Mouse (Mus musculus): ENCODE data around the gene Gm45716.
A peak's percentile ranks its signal among the peaks of the same experiment; 100 is the strongest.
"Not testable (repeated sequence)": the region's sequence is repeated elsewhere in the genome, so short reads cannot be mapped to it uniquely, and the experiment has no call there.

Gene Gm45716

DNA sequence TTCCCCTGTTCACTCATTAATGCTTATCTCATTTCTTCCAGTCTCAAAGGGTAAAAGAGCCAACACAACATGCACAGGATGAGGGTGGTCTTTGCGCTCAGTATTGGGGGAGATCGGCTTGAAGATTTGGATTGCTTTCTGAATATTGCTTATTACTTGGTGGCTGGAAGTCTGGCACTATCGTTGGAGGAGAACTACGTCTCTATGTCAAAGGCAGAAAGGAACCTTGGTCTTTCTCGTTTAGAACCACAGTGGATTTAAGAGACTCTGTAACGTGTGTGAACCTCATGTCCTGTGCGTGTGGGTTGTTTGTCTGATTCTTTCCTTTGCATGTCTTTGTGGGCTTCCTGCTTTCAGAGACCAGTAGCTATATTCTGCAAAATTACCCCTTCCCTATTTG is 63.2 kb downstream of the Gm45716 start:
- DNase-seq (ENCODE audit: low spot score) = no peak

GRCm38 (mm10) chr11:90251923-90252322 is 64.4 kb downstream of the Gm45716 start:
- no peak for DNase-seq (ENCODE audit: low spot score)

GRCm38 (mm10) chr11:90252366-90252765 is 64.9 kb downstream of the Gm45716 start:
- no peak for DNase-seq (ENCODE audit: low spot score)

DNA sequence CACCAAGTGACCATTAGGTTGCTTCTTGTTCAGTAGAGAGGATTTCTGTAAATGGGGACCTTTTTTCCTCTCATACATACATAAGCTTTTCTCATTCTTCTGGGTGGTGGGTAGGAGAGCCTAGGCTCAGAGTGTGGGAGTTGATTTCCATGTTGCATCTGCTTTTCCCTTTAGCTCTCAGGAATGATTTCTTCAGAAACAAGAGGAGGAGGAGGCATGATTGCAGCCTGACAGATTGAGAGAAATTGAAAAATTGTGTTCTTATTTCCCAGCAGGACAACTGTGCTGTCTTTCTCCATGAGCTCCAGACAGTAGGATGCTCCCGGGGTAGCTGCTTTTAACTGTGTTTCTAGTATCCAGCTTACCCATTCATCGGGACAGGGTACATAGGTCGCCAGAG is 67.1 kb downstream of the Gm45716 start:
- DNase-seq (ENCODE audit: low spot score) = no peak

DNA sequence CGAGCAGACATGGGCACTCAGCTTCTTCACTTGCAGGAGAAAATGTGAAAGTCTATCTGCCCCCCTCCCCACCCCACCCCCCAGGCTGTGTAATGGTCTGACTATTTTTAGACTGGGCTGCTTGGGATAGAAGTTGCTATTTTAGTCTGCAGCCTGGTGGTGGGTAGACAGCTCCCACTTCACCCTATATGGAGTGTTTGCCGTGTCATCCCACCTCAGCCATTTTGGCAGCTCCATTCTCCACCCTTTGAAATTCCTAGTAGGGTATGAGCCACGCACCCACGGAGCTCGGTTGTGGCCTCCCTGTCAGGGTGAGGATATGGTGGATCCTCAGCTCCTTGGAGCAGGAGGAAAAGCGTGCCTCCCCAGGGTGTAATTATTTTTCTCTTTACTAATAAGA is 68.2 kb downstream of the Gm45716 start:
- no peak for DNase-seq (ENCODE audit: low spot score)

- DNase-seq (ENCODE audit: low spot score) = no peak
These were observed 69.5 kb downstream of the Gm45716 start for GRCm38 (mm10) chr11:90256833-90257525.

DNA sequence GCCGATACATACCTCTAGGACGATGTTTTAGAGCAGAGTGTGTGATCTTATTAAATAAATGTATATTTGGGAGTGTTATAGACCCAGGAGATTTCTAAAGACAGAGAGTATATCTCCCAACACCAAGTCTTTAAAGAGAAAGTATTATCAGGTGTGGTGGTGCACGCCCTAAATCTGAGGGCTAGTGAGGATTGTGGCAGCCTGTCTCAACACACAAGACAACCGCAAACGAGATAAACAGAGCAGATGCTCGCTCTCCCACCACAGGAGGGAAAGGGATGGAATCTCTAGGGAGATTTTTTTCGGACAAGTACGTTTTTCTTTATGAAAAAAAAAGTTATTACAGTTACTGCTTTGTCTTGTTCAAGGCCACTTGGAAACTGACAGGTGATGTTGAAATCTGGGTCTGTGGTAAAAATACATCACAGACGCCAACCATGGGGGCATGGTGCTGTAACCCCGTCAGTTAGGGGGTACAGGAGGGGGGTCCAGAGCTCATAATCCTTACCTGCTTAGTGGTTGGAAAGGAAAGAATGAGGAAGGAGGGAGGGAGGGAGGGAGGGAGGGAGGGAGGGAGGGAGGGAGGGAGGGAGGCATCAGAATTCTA is 70.9 kb downstream of the Gm45716 start:
- DNase-seq (ENCODE audit: low spot score) = no peak

- DNase-seq (ENCODE audit: low spot score) = peak; percentile 50
These were observed 71.6 kb downstream of the Gm45716 start for GRCm38 (mm10) chr11:90259071-90259470.

DNA sequence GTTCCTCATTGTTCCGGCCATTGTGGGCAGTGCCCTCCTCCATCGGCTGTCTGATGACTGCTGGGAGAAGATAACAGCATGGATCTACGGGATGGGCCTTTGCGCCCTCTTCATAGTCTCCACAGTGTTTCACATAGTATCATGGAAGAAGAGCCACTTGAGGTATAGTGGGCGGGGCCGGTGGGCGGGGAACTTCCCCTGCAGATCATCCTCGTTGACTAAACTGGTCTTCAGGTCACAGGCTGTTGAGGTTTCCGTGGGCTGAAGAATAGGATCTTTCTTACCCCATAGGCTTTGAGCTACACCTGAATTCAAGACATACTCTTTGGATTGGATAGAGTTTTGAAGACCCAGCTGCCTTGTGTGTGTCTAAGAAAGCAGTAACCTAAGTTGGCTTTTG is 72.3 kb downstream of the Gm45716 start:
- no peak for DNase-seq (ENCODE audit: low spot score)

- no peak for DNase-seq (ENCODE audit: low spot score)
These were observed 76.7 kb downstream of the Gm45716 start for GRCm38 (mm10) chr11:90264180-90264579.

- no peak for DNase-seq (ENCODE audit: low spot score)
These were observed 78.1 kb downstream of the Gm45716 start for GRCm38 (mm10) chr11:90265581-90265980.

DNA sequence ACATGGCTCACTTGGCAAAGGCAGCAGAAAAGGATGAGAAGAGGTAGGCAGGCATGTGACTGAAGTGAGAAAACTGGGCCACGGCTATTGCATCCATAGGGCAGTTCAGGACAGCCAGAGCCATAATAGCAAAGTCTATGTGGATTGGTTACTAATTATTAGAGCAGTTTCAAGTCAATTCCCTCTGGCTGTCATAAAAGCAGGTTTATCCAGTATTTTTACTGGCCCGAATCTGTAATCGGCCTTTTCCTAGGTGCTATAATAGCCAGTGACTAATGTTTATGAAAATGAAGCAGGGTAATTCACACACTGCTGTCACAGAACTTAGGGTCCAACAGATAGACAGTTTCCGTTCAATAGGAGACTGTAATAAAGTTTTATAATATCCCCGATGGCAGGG is 81.5 kb downstream of the Gm45716 start:
- no peak for DNase-seq (ENCODE audit: low spot score)

- peak; percentile 16 for DNase-seq (ENCODE audit: low spot score)
These were observed 82.1 kb downstream of the Gm45716 start for GRCm38 (mm10) chr11:90269398-90270123.

GRCm38 (mm10) chr11:90270132-90270877 is 82.8 kb downstream of the Gm45716 start:
- no peak for DNase-seq (ENCODE audit: low spot score)

- DNase-seq (ENCODE audit: low spot score) = no peak
These were observed 86.7 kb downstream of the Gm45716 start for GRCm38 (mm10) chr11:90274187-90274586.

- peak; percentile 7 for DNase-seq (ENCODE audit: low spot score)
These were observed 88.2 kb downstream of the Gm45716 start for GRCm38 (mm10) chr11:90275663-90276062.

DNA sequence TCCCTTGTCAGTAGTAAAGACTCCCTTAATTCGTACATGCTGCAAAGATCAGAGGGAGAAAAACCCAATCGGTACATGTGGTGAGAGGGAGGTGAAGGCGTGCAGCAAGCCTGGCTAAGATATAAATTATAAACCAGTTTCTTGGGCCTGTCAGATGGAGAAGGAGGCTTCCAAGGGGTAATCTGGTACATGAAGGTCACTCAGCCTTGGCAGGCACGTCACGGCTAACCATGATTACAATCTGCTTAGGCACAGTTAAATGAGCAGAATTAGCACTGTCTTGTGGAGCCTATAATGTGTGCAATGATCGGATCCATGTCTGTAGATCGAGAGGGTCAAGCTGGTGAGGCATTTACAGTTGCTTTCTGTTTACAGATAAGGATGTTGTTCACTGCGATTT is 88.7 kb downstream of the Gm45716 start:
- DNase-seq (ENCODE audit: low spot score) = no peak

- DNase-seq (ENCODE audit: low spot score) = no peak
These were observed 89.1 kb downstream of the Gm45716 start for GRCm38 (mm10) chr11:90276561-90276960.

- no peak for DNase-seq (ENCODE audit: low spot score)
These were observed 92.6 kb downstream of the Gm45716 start for GRCm38 (mm10) chr11:90280069-90280468.

- not testable (repeated sequence) for DNase-seq (ENCODE audit: low spot score)
These were observed 94.5 kb downstream of the Gm45716 start for GRCm38 (mm10) chr11:90281943-90282342.

DNA sequence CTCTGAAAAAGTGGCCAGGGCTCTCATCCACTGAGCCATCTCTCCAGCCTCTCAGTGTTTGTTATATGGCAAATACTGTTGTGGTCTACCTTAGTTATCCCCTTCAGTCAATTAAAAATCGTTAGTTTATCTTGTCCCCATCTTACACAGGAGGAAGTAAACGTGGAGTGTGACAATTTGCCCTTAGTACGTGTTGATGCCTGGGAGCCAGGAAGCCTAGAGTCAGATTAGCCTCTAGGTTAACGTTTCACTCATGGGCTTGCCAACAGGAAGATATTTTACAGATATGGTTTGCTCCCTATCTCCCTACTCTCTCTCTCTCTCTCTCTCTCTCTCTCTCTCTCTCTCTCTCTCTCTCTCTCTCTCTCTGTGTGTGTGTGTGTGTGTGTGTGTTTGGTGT is 95.7 kb downstream of the Gm45716 start:
- no peak for DNase-seq (ENCODE audit: low spot score)

GRCm38 (mm10) chr11:90283601-90284000 is 96.1 kb downstream of the Gm45716 start:
- no peak for DNase-seq (ENCODE audit: low spot score)

DNA sequence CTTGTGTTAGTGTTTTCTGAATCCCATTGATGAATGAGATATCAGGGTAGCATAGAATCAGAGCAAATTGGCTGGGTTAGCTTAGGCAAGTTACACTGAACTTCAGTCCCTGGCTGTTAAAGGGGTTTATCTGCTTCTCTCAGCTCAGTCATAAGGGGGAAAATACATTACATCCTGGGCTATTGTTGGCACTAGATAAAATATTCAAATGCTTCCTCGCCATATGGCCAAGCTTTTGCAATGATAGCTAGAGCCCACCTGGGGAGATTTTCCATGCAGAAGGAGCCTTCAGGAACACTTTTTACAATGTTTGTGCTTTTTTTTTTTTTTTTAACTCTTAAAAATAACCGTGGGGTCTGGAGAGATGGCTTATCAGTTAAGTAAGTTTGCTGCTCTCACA is 96.6 kb downstream of the Gm45716 start:
- no peak for DNase-seq (ENCODE audit: low spot score)

Measured in urinary bladder, postnatal 14 days (tissue).